Mouse (Mus musculus): ENCODE data around the gene B3gnt3. TPM values are rescaled to one million over a fixed set of nuclear protein-coding genes. Genes with fewer than 3 reads are reported as not detected.

The B3gnt3 gene
- total RNA-seq, 1 experiment, result 1.3 TPM

GRCm38 (mm10) chr8:71685573-71685972, 16.0 kb downstream of the B3gnt3 start:
- Histone ChIP-seq H3K9ac (ENCODE audit: insufficient read depth, low read depth, low read length, poor library complexity, severe bottlenecking) (peak overlapping the region; percentile 38), H3K4me3 (ENCODE audit: insufficient read depth in 1 of 2, low read depth in 1 of 2, low read length in 2 of 2, poor library complexity in 1 of 2, severe bottlenecking in 1 of 2) (peak overlapping the region; percentile 58 to 60), H3K4me1 (ENCODE audit: control insufficient read depth in 2 of 2, insufficient read depth in 2 of 2, low read length in 2 of 2, poor library complexity in 1 of 2) (peaks cover 0 to 43% of the 10 kb centered on the region in 2 experiments; a peak in 2 of 4 replicates), H3K36me3 (ENCODE audit: control insufficient read depth, insufficient read depth, low read length, poor library complexity, severe bottlenecking) (peaks cover 12% of the 10 kb centered on the region), H3K9me3 (ENCODE audit: control insufficient read depth, insufficient read depth, low read depth, low read length) (no peaks in the 10 kb centered on the region), H3K27ac (ENCODE audit: insufficient read depth, low read depth, low read length, poor library complexity, severe bottlenecking) (no peak overlapping the region)
- no peak for TF ChIP-seq ZNF384 (IDR thresholded peaks at IDR 0.05; ENCODE audit: low read depth, low read length)
- TF ChIP-seq HCFC1 (IDR thresholded peaks at IDR 0.05; ENCODE audit: borderline replicate concordance, insufficient read depth, low read length), result peak; percentile 29; the same call in 1 of the 2 replicates
- no peak for TF ChIP-seq CHD2 (IDR thresholded peaks at IDR 0.05; ENCODE audit: low read depth, low read length)
- no peak for TF ChIP-seq ZC3H11A (IDR thresholded peaks at IDR 0.05; ENCODE audit: borderline replicate concordance, low read depth, low read length)
- TF ChIP-seq MAFK (IDR thresholded peaks at IDR 0.05; ENCODE audit: insufficient read depth, low read depth, low read length), result no peak
- DNase-seq (ENCODE audit: low read depth, low spot score), result no peak
- in situ Hi-C loops (cut with MboI; ENCODE audit: low sequenced_read_pairs in 2 of 2, unreplicated experiment in 2 of 2), result no loop called here

- TF ChIP-seq HCFC1 (IDR thresholded peaks at IDR 0.05; ENCODE audit: borderline replicate concordance, insufficient read depth, low read length), result no peak
- TF ChIP-seq ZNF384 (IDR thresholded peaks at IDR 0.05; ENCODE audit: low read depth, low read length), result no peak
- TF ChIP-seq CHD2 (IDR thresholded peaks at IDR 0.05; ENCODE audit: low read depth, low read length), result no peak
- TF ChIP-seq ZC3H11A (IDR thresholded peaks at IDR 0.05; ENCODE audit: borderline replicate concordance, low read depth, low read length), result no peak
- TF ChIP-seq MAFK (IDR thresholded peaks at IDR 0.05; ENCODE audit: insufficient read depth, low read depth, low read length), result no peak
- H3K36me3 ChIP-seq (ENCODE audit: control insufficient read depth, insufficient read depth, low read length, poor library complexity, severe bottlenecking), result peaks cover 12% of the 10 kb centered on the region
- in situ Hi-C loops (cut with MboI; ENCODE audit: low sequenced_read_pairs in 2 of 2, unreplicated experiment in 2 of 2), result no loop called here
Observed at GRCm38 (mm10) chr8:71684701-71685100, 16.9 kb downstream of the B3gnt3 start.

GRCm38 (mm10) chr8:71682832-71683231, 18.8 kb downstream of the B3gnt3 start:
- no peak overlapping the region for H3K27ac ChIP-seq (ENCODE audit: insufficient read depth, low read depth, low read length, poor library complexity, severe bottlenecking)
- H3K36me3 ChIP-seq (ENCODE audit: control insufficient read depth, insufficient read depth, low read length, poor library complexity, severe bottlenecking), result peaks cover 12% of the 10 kb centered on the region
- H3K4me3 ChIP-seq (ENCODE audit: insufficient read depth in 1 of 2, low read depth in 1 of 2, low read length in 2 of 2, poor library complexity in 1 of 2, severe bottlenecking in 1 of 2), result no peak overlapping the region
- H3K9ac ChIP-seq (ENCODE audit: insufficient read depth, low read depth, low read length, poor library complexity, severe bottlenecking), result no peak overlapping the region
- in situ Hi-C loops (cut with MboI; ENCODE audit: low sequenced_read_pairs in 2 of 2, unreplicated experiment in 2 of 2), result no loop called here
- DNase-seq (ENCODE audit: low read depth, low spot score), result no peak
- H3K4me1 ChIP-seq (ENCODE audit: control insufficient read depth in 2 of 2, insufficient read depth in 2 of 2, low read length in 2 of 2, poor library complexity in 1 of 2), result peaks cover 0 to 38% of the 10 kb centered on the region in 2 experiments; a peak in 2 of 4 replicates
- no peaks in the 10 kb centered on the region for H3K9me3 ChIP-seq (ENCODE audit: control insufficient read depth, insufficient read depth, low read depth, low read length)
- no peak for TF ChIP-seq MAFK (IDR thresholded peaks at IDR 0.05; ENCODE audit: insufficient read depth, low read depth, low read length)
- TF ChIP-seq ZNF384 (IDR thresholded peaks at IDR 0.05; ENCODE audit: low read depth, low read length), result no peak
- TF ChIP-seq HCFC1 (IDR thresholded peaks at IDR 0.05; ENCODE audit: borderline replicate concordance, insufficient read depth, low read length), result no peak
- TF ChIP-seq CHD2 (IDR thresholded peaks at IDR 0.05; ENCODE audit: low read depth, low read length), result no peak
- no peak for TF ChIP-seq ZC3H11A (IDR thresholded peaks at IDR 0.05; ENCODE audit: borderline replicate concordance, low read depth, low read length)

More at GRCm38 (mm10) chr8:71684701-71685100, 16.9 kb downstream of the B3gnt3 start:
- Histone ChIP-seq H3K4me3 (ENCODE audit: insufficient read depth in 1 of 2, low read depth in 1 of 2, low read length in 2 of 2, poor library complexity in 1 of 2, severe bottlenecking in 1 of 2) (no peak overlapping the region), H3K27ac (ENCODE audit: insufficient read depth, low read depth, low read length, poor library complexity, severe bottlenecking) (no peak overlapping the region), H3K4me1 (ENCODE audit: control insufficient read depth in 2 of 2, insufficient read depth in 2 of 2, low read length in 2 of 2, poor library complexity in 1 of 2) (peaks cover 0 to 44% of the 10 kb centered on the region in 2 experiments; a peak in 2 of 4 replicates), H3K9me3 (ENCODE audit: control insufficient read depth, insufficient read depth, low read depth, low read length) (no peaks in the 10 kb centered on the region), H3K9ac (ENCODE audit: insufficient read depth, low read depth, low read length, poor library complexity, severe bottlenecking) (no peak overlapping the region)
- no peak for DNase-seq (ENCODE audit: low read depth, low spot score)

DNA sequence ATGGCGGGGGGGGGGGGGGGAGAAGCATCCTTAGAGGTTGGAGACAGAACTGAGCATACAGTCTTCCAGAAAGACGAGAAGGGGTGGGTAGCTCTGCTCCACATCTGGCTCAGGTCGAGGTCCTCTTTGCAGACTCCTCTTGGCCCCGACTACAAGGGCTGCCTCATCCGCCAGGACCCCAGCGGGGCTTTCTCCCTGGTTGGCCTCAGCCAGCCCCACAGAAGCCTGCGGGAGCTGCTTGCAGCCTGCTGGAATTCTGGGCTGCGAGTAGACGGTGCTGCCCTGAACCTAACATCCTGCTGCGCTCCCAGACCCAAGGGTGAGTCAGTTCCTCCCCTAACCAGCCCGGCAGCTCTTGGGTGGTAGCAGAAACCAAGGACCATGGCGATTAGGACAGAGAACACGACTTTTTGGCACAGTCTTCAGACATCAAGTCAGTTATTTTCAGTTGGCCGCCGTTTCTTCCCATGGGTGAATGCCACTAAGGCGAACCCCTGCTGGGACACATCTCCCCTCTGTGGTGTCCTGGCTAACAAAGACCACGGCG, 20.1 kb downstream of the B3gnt3 start:
- Histone ChIP-seq H3K27ac (ENCODE audit: insufficient read depth, low read depth, low read length, poor library complexity, severe bottlenecking) (no peak overlapping the region), H3K4me1 (ENCODE audit: control insufficient read depth in 2 of 2, insufficient read depth in 2 of 2, low read length in 2 of 2, poor library complexity in 1 of 2) (peaks cover 2 to 29% of the 10 kb centered on the region in 2 experiments; a peak in 2 of 4 replicates), H3K36me3 (ENCODE audit: control insufficient read depth, insufficient read depth, low read length, poor library complexity, severe bottlenecking) (peaks cover 12% of the 10 kb centered on the region), H3K9me3 (ENCODE audit: control insufficient read depth, insufficient read depth, low read depth, low read length) (no peaks in the 10 kb centered on the region), H3K9ac (ENCODE audit: insufficient read depth, low read depth, low read length, poor library complexity, severe bottlenecking) (no peak overlapping the region), H3K4me3 (ENCODE audit: insufficient read depth in 1 of 2, low read depth in 1 of 2, low read length in 2 of 2, poor library complexity in 1 of 2, severe bottlenecking in 1 of 2) (no peak overlapping the region)
- TF ChIP-seq HCFC1 (IDR thresholded peaks at IDR 0.05; ENCODE audit: borderline replicate concordance, insufficient read depth, low read length), result no peak
- TF ChIP-seq ZNF384 (IDR thresholded peaks at IDR 0.05; ENCODE audit: low read depth, low read length), result no peak
- no peak for TF ChIP-seq ZC3H11A (IDR thresholded peaks at IDR 0.05; ENCODE audit: borderline replicate concordance, low read depth, low read length)
- no peak for TF ChIP-seq CHD2 (IDR thresholded peaks at IDR 0.05; ENCODE audit: low read depth, low read length)
- TF ChIP-seq MAFK (IDR thresholded peaks at IDR 0.05; ENCODE audit: insufficient read depth, low read depth, low read length), result no peak
- DNase-seq (ENCODE audit: low read depth, low spot score), result no peak
- in situ Hi-C loops (cut with MboI; ENCODE audit: low sequenced_read_pairs in 2 of 2, unreplicated experiment in 2 of 2), result no loop called here

Measured in ES-E14 (cell line).